8 mouse cellular contexts compared by ENCODE assay signal in genomic region chr3:120473645-120474038, GRCm38 (mm10).
DNase-seq lines count a peak whose midpoint lies in the region; ATAC-seq lines count a peak whose summit lies in the region.

No protein-coding gene starts in this region.

- peak; percentile 25 for DNase-seq in urinary bladder, postnatal 14 days (ENCODE audit: low spot score)
- DNase-seq in urinary bladder, postnatal 10 days (ENCODE audit: low spot score) = no peak
- peak; percentile 68 for DNase-seq in embryo, embryonic 11 days
- peak; percentile 55 for DNase-seq in heart, postnatal 10 days
- peak; percentile 31 to 53 for DNase-seq in layer of hippocampus, postnatal 10 days (ENCODE audit: low spot score in 2 of 2)
- DNase-seq in spleen, postnatal 36 days (ENCODE audit: low spot score in 2 of 2) = no peak

- 0 out of 2 replicates have a peak overlapping the region, but pooled peaks have one; percentile 25 for H3K27ac ChIP-seq in midbrain, embryonic 16.5 days (ENCODE audit: low read length)

- H3K9ac ChIP-seq in midbrain, embryonic 16.5 days (ENCODE audit: low read depth, low read length) = no peak overlapping the region

- H3K4me3 ChIP-seq in midbrain, embryonic 16.5 days (ENCODE audit: low read depth, low read length) = no peak overlapping the region

- peaks cover 22% of the 10 kb centered on the region for H3K4me1 ChIP-seq in midbrain, embryonic 16.5 days (ENCODE audit: control insufficient read depth, insufficient read depth, low read length)

- H3K27me3 ChIP-seq in midbrain, embryonic 16.5 days (ENCODE audit: control insufficient read depth, insufficient read depth, low read depth, low read length) = no peaks in the 10 kb centered on the region

- no peaks in the 10 kb centered on the region for H3K36me3 ChIP-seq in midbrain, embryonic 16.5 days (ENCODE audit: control insufficient read depth, insufficient read depth, low read length)

- no peak overlapping the region for H3K4me2 ChIP-seq in midbrain, embryonic 16.5 days (ENCODE audit: low read length)

- ATAC-seq in midbrain, embryonic 16.5 days = peak; percentile 85
- ATAC-seq in megakaryocyte-erythroid progenitor cell, adult 5-6 weeks (replicated peaks; ENCODE audit: low FRiP score, low TSS enrichment, poor library complexity, severe bottlenecking) = no peak

- WGBS in midbrain, embryonic 16.5 days = 31% methylated on average over 2 of the region's 2 CpGs

- intact Hi-C loops in heart, postnatal 10 days (cut with DNase I) = no loop called here

- no peaks in the 10 kb centered on the region for H3K9me3 ChIP-seq in midbrain, embryonic 16.5 days (replicated peaks; ENCODE audit: control insufficient read depth, low read length, poor library complexity, severe bottlenecking)

Comparison
In these comparisons a context has a peak if more than half of its experiments do, and no peak if none do; other contexts are left out.
1. DNase-seq: peak in urinary bladder, postnatal 14 days (single experiment), embryo, embryonic 11 days (single experiment), heart, postnatal 10 days (2 of 2) and layer of hippocampus, postnatal 10 days (2 of 2); none in urinary bladder, postnatal 10 days (single experiment) and spleen, postnatal 36 days (0 of 2).